Mouse (Mus musculus) embryonic fibroblast, embryonic 13.5 days (primary cell): ENCODE measurements at regions not wholly inside any gene's neighbourhood (a gene's known extent, or its start where the extent isn't known, plus 50 kb on each side); places are given as distances from the start of the nearest gene placed in this dataset.

ENCODE experiments used
- H3K27ac ChIP-seq: 2 replicates; pipeline ENCODE4 v1.5.1; 2012; ENCODE audit warnings: low read length, control low read depth, inconsistent platforms; ENCODE audit not compliant: insufficient read depth
- H3K4me1 ChIP-seq: 2 replicates; pipeline ENCODE4 v1.6.1; 2011; ENCODE audit warnings: low read length; ENCODE audit not compliant: control insufficient read depth, insufficient read depth
- H3K4me3 ChIP-seq: 2 replicates; pipeline ENCODE4 v1.5.1; 2011; ENCODE audit warnings: mild to moderate bottlenecking, control low read depth, low read length; ENCODE audit not compliant: insufficient read depth
- CTCF ChIP-seq: IDR thresholded peaks from 2 replicates; pipeline ENCODE4 v1.5.1; 2011; ENCODE audit warnings: mild to moderate bottlenecking, control low read depth, low read length, moderate library complexity, borderline replicate concordance; ENCODE audit not compliant: insufficient read depth
- POLR2A ChIP-seq: IDR thresholded peaks from 2 replicates; pipeline ENCODE4 v1.6.1; 2011; ENCODE audit warnings: low read depth, mild to moderate bottlenecking, control low read depth, low read length, moderate library complexity

- Histone ChIP-seq H3K27ac (no peak overlapping the region), H3K4me3 (no peak overlapping the region), H3K4me1 (no peaks in the 10 kb centered on the region)
- TF ChIP-seq POLR2A (no peak), CTCF (no peak)
These were observed 284.8 kb upstream of the Kif2b start for GRCm38 (mm10) chr11:91862138-91862537.

GRCm38 (mm10) chr11:91856473-91856872 is 279.1 kb upstream of the Kif2b start:
- Histone ChIP-seq H3K4me3 (no peak overlapping the region), H3K4me1 (no peaks in the 10 kb centered on the region; the same call in 1 of the 2 replicates), H3K27ac (peak overlapping the region; percentile 80; the same call in 1 of the 2 replicates)
- no peak for TF ChIP-seq CTCF
- no peak for TF ChIP-seq POLR2A

DNA sequence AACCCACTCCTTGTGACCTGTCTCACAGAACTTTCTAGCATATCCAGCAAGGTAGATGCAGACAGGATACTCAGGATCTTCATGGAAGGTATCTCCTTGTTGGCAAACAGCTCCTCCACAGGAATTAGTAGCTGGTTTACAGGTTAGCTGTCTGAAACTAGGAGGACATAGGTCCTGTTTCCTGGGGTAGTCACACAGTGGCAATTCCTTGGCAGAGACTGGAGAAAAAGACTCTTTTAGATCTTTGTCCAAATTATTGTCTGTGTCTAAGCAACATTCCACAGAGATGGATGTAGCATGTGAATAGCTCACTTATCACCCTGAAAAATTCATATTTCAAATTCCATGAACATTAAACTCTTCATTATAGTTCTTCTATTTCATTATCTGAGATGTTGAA is 253.8 kb upstream of the Kif2b start:
- H3K27ac ChIP-seq = no peak overlapping the region; the same call in 1 of the 2 replicates
- TF ChIP-seq CTCF (no peak), POLR2A (no peak)
- no peak overlapping the region for H3K4me3 ChIP-seq
- H3K4me1 ChIP-seq = peaks cover 5% of the 10 kb centered on the region

GRCm38 (mm10) chr11:91820826-91821225 is 243.5 kb upstream of the Kif2b start:
- no peak for TF ChIP-seq CTCF
- TF ChIP-seq POLR2A = no peak
- no peaks in the 10 kb centered on the region for H3K4me1 ChIP-seq
- H3K4me3 ChIP-seq = no peak overlapping the region
- H3K27ac ChIP-seq = no peak overlapping the region
